Mouse (Mus musculus) cerebral cortex, adult 2 months (tissue): ENCODE measurements around the gene Nfil3.

ENCODE experiments used
- WGBS: fragments of 180-500 bp; shearing (Covaris S2); methylation state at CpG from one replicate; pipeline ENCODE4 v1.1.7; 2018; 5-methylcytosine and 5-hydroxymethylcytosine counted together

The Nfil3 gene

DNA sequence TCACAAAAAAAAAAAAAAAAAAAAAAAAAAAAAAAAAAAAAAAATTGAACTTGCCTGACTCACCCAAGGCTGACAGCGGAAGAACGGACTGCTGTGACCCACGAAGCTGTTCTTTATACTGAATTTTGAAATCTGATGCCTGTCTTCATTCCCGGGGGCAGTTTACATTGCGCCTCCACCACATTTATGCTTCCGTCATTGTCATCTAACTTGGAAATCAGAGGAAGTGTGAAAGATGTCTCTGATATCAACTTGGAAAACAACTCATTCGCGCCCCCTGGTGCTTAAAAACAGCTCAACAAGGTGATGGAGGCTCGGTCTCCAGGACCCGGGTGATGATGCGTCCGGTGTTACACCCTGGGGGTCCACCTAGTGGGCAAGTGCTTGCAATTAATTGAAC lies 1.8 kb upstream of the Nfil3 start:
- under 1% methylated on average over 12 of the region's 12 CpGs for WGBS

GRCm38 (mm10) chr13:52981441-52982281 lies 788 bp upstream of the Nfil3 start:
- WGBS = 1% methylated on average over 51 of the region's 51 CpGs

DNA sequence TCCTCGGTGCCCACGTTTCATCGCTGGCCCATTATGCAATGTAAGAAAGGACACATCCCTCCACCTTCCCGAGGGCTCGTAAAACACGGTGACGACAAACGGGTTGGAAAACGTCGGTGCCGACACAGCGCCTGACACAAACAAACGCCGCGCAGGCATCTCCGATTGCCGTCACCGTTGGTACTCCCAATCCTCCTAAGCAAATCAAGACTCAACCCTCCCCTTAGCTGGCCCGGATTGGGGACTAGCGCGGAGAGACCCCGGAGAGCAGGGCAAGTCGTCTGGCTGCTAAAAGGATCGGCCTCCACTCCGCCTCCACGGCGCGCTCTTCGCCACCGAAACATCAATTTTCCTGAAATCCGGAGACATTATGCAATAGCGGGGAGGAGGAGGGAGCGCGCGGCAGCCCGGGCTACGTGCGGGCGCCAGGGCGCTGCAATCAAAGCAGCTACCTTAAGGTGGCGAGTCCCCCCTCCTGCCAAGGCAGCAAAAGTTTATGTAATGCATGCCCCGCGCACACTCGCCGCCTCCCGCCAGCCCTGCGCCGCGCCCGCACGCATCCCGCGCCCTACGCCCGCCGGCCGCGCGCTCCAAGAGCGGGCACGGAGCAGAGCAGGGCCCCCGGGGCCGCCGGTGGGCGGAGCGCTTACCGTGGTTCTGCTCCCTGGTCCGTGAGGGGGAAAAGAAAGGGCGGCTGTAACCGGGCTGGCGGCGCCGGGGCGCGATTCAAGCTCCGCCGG lies 492 bp downstream of the Nfil3 start:
- WGBS = under 1% methylated on average over 75 of the region's 77 CpGs

- WGBS = 3% methylated on average over 22 of the region's 22 CpGs
Observed at GRCm38 (mm10) chr13:52979331-52980051, 1.4 kb downstream of the Nfil3 start.

DNA sequence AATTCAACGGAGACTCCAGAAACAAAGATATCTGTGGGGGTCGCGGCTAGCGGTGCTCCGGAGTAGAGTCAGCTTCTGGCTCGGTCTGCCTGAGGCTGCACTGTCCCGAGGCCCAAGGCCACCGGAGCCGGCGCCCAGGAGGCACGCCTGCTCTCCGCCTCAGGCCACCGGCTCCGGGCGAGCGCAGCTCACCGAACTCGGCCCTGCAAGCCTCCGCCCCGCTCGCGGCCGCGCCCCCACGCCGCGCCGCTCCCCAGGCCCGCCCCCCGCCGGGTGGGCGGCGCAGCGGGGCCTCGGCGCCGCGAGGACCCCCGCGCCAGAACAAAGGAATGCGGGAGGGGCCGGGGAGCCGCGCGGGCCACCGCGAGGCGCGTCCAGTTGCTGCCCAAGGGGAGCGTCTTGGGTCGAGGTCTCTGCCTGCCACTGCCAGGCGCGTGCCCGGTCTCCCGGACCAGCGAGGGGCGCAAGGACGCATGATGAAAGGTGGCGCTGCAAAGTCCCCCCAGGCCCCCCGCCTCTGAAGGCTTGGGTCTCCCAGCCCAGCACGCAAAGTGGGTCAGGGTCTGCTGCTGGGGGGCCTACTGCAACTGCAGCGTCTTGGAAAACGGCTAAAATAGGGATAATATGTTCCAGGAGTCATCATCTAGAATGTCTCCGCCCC lies 2.4 kb downstream of the Nfil3 start:
- 2% methylated on average over 64 of the region's 64 CpGs for WGBS

DNA sequence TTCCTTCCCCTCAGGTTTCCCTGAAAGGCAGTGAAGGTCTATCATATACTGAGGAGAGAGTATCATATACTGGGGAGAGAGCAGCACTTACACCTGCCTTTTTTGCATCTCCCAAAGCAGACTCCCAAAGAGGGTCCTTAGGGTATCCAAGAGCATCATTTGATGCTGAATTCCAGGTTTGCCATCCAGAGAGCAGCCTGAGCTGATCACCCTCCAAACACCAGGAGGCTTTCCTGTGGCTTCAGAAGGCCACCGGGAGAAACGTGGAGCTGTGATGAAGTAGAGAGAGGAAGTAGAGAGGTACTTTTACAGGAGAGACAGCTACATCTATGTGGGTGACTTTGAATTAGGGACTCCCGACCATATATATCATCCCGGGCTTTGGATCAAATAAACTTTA lies 3.1 kb downstream of the Nfil3 start:
- 31% methylated on average over 4 of the region's 4 CpGs for WGBS

DNA sequence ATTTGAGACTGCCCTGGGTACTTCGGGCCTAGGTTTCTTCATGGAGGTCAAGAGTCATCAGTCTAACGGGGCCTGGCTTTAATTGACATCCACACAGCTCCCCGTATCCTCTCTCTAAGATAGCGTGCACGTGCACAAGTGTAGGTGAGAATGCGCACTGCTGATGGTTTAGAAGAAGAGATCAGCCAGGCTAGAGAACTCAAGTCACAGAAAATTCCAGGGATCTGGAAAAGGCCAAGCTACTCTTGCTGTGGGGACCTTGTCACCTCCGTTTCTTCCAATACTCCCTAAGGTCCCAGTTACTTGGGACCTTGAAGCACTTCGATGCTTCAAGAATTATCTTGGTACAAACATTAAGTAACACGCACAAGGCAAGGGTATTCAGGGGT lies 3.7 kb downstream of the Nfil3 start:
- WGBS = 81% methylated on average over 9 of the region's 9 CpGs

GRCm38 (mm10) chr13:52976510-52977220 lies 4.2 kb downstream of the Nfil3 start:
- 41% methylated on average over 16 of the region's 16 CpGs for WGBS

DNA sequence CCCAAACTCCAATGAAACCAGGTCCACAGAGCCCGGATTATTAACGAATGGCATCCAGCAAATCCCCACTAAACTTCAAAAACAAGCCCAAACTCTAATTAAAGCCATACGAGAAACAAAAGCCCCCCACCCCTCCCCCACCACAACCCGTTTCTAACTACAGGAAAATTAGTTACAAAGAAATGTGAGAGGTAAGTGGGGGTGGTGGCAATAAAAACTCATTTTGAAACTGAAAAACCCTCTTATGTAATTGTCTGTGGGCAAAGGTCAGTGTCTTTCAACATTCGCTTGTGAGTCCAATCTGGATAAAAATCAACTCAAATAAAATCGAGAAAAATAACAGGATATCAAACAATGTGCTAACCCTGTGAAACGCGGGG lies 4.8 kb downstream of the Nfil3 start:
- 44% methylated on average over 8 of the region's 8 CpGs for WGBS

- WGBS = 55% methylated on average over 3 of the region's 3 CpGs
Observed at GRCm38 (mm10) chr13:52974676-52975075, 6.2 kb downstream of the Nfil3 start.

GRCm38 (mm10) chr13:52973427-52973826 lies 7.4 kb downstream of the Nfil3 start:
- 65% methylated on average over 10 of the region's 10 CpGs for WGBS

GRCm38 (mm10) chr13:52972626-52973025 lies 8.2 kb downstream of the Nfil3 start:
- 94% methylated on average over 3 of the region's 3 CpGs for WGBS

GRCm38 (mm10) chr13:52970876-52971275 lies 10.0 kb downstream of the Nfil3 start:
- 71% methylated on average over 6 of the region's 6 CpGs for WGBS

DNA sequence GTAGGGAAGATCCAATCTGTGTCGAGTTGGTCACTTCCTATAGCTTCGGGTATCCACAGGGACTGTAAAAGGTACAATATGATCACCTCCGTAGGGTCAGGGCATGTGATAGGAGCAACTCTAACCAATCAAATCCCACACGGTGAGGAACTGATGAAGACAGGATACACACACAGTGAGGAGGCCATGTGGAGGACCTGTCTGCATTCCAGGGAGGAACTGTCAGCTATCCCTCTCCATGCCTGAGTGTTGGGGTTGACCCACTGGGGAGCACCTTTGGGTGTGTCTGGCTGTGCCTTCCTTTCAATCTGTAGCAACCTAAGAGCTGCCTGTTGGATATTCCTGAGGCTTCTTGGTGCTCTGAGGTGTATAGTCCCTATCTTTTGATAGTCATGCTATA lies 18.0 kb downstream of the Nfil3 start:
- 90% methylated on average over 4 of the region's 4 CpGs for WGBS

DNA sequence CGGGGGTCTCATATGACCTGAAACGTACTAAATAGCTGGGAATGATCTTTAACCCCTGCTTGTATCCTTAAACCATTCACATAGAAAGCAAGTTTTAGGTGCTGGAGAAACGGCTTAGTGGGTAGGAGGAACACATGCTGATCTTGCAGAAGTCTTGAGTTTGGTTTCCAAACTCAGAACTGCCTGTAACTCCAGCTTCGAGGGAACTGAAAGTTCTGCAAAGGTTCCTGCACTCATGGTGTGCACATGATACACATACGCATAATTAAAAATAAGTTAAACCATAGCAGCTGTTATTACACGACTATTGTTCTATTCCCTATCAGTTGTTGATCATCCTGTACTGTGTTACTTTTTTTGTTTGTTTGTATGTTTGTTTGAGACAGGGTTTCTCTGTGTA lies 18.5 kb downstream of the Nfil3 start:
- whole genome bisulfite sequencing = 77% methylated on average over 6 of the region's 6 CpGs

DNA sequence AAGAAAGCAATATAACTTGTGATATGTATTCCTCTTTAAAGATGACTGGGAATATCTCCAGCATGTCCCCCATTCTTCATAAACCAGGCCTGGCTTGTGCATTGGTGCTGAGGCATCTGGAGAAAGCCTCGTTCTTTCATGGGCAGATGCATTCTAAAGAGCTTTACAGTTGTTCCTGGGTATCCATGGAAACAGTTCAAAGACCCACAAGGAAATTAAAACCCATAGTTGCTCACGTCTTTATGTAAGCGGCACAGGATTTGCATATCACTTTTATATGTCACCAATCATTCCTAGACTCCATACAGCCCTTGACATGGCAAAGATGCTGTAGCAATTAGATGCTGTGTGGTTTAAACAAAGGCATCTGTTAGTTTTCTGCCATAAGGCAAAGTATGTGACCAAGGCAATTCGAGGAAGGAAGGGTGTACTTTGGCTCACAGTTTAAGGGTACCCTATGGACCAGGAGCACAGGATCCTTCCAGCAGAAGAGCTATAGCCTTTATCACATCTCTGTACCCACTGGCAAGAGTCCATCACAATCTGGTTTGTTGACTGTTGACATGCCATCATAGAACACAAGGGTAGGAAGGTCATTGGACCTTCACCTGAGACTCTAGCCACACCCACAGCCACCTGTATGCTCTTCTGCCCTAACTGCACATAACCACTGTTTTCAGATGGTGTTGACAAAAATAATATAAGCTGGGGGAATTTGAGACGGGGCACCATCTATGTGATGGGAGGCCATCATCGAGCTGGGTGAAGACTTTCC lies 26.9 kb downstream of the Nfil3 start:
- WGBS = 55% methylated on average over 6 of the region's 6 CpGs

- WGBS = 89% methylated on average over 3 of the region's 3 CpGs
Observed at GRCm38 (mm10) chr13:52949211-52949610, 31.7 kb downstream of the Nfil3 start.

- WGBS = 83% methylated on average over 4 of the region's 4 CpGs
Observed at GRCm38 (mm10) chr13:52947545-52947944, 33.3 kb downstream of the Nfil3 start.

GRCm38 (mm10) chr13:52945769-52946168 lies 35.1 kb downstream of the Nfil3 start:
- 81% methylated on average over 9 of the region's 9 CpGs for WGBS

GRCm38 (mm10) chr13:52944116-52944515 lies 36.8 kb downstream of the Nfil3 start:
- WGBS = 36% methylated on average over 4 of the region's 4 CpGs
